Mouse (Mus musculus) kidney, embryonic 16.5 days (tissue): ENCODE measurements around the gene Mroh8. TPM values are rescaled to one million over a fixed set of nuclear protein-coding genes. Genes with fewer than 3 reads are reported as not detected.
"Not testable (repeated sequence)": the region's sequence is repeated elsewhere in the genome, so short reads cannot be mapped to it uniquely, and the experiment has no call there.

ENCODE experiments used
- ATAC-seq: fragments of 200-750 bp; cut with Nextera tagmentation; 2 replicates; pipeline ENCODE4 v1.8.0; 2017; ENCODE audit warnings: moderate TSS enrichment; ENCODE audit not compliant: low FRiP score, low TSS enrichment
- H3K27ac ChIP-seq: fragments of 300-500 bp; sonication (generic); 2 replicates; pipeline ENCODE4 v1.5.1; 2014; ENCODE audit warnings: low read length
- H3K27me3 ChIP-seq: fragments of 300-500 bp; sonication (generic); 2 replicates; pipeline ENCODE4 v1.6.1; 2014; ENCODE audit warnings: low read length, control low read depth, mixed read lengths; ENCODE audit not compliant: insufficient read depth
- H3K36me3 ChIP-seq: fragments of 300-500 bp; sonication (generic); 2 replicates; pipeline ENCODE4 v1.6.1; 2014; ENCODE audit warnings: low read length, control low read depth, mixed read lengths; ENCODE audit not compliant: insufficient read depth
- H3K4me1 ChIP-seq: fragments of 300-500 bp; sonication (generic); 2 replicates; pipeline ENCODE4 v1.6.1; 2014; ENCODE audit warnings: low read length, control low read depth, mixed read lengths; ENCODE audit not compliant: insufficient read depth
- H3K4me2 ChIP-seq: fragments of 300-500 bp; sonication (generic); replicated peaks from 2 replicates; pipeline ENCODE4 v1.6.1; 2014; ENCODE audit warnings: low read depth, low read length
- H3K4me3 ChIP-seq: fragments of 300-500 bp; sonication (generic); 2 replicates; pipeline ENCODE4 v1.5.1; 2014; ENCODE audit warnings: mild to moderate bottlenecking, low read length
- H3K9ac ChIP-seq: fragments of 300-500 bp; sonication (generic); replicated peaks from 2 replicates; pipeline ENCODE4 v1.6.1; 2014; ENCODE audit warnings: low read length
- H3K9me3 ChIP-seq: fragments of 300-500 bp; sonication (generic); 2 replicates; pipeline ENCODE4 v1.6.1; 2016; ENCODE audit warnings: low read length, control low read depth
- WGBS: fragments of 180-500 bp; shearing (Covaris S2); extraction: QIAGEN DNeasy Blood & Tissue Kit; methylation state at CpG from one replicate; pipeline ENCODE4 v1.1.7; 2014; 5-methylcytosine and 5-hydroxymethylcytosine counted together
- polyA plus RNA-seq: library from polyadenylated mRNA; unstranded; fragments of >200 nt; fragmentation: Nextera tagmentation; extraction: Ambion mirVana; gene quantifications from 2 replicates; pipeline ENCODE4 v1.2.1, GENCODE M21; 2015

The Mroh8 gene
- polyA plus RNA-seq, 1 experiment from 2014 or later = 0.36 TPM

GRCm38 (mm10) chr2:157259720-157260119 is 19.6 kb downstream of the Mroh8 start:
- Histone ChIP-seq H3K36me3 (no peaks in the 10 kb centered on the region), H3K27me3 (no peaks in the 10 kb centered on the region), H3K4me3 (no peak overlapping the region), H3K27ac (no peak overlapping the region), H3K9ac (no peak overlapping the region), H3K4me2 (no peak overlapping the region), H3K9me3 (no peaks in the 10 kb centered on the region), H3K4me1 (no peaks in the 10 kb centered on the region)
- WGBS = 4% methylated on average over 5 of the region's 5 CpGs
- ATAC-seq = no peak

GRCm38 (mm10) chr2:157248111-157248510 is 31.2 kb downstream of the Mroh8 start:
- H3K9me3 ChIP-seq = no peaks in the 10 kb centered on the region
- no peak for ATAC-seq
- no peak overlapping the region for H3K4me2 ChIP-seq
- H3K27ac ChIP-seq = no peak overlapping the region
- H3K4me1 ChIP-seq = no peaks in the 10 kb centered on the region
- no peaks in the 10 kb centered on the region for H3K27me3 ChIP-seq
- no peak overlapping the region for H3K4me3 ChIP-seq
- H3K36me3 ChIP-seq = no peaks in the 10 kb centered on the region
- H3K9ac ChIP-seq = no peak overlapping the region

GRCm38 (mm10) chr2:157245603-157246002 is 33.7 kb downstream of the Mroh8 start:
- no peak overlapping the region for H3K4me2 ChIP-seq
- H3K4me1 ChIP-seq = no peaks in the 10 kb centered on the region
- no peaks in the 10 kb centered on the region for H3K36me3 ChIP-seq
- no peak overlapping the region for H3K4me3 ChIP-seq
- no peaks in the 10 kb centered on the region for H3K9me3 ChIP-seq
- H3K27me3 ChIP-seq = no peaks in the 10 kb centered on the region
- WGBS = 61% methylated on average over 2 of the region's 2 CpGs
- ATAC-seq = no peak
- H3K27ac ChIP-seq = no peak overlapping the region
- H3K9ac ChIP-seq = no peak overlapping the region

DNA sequence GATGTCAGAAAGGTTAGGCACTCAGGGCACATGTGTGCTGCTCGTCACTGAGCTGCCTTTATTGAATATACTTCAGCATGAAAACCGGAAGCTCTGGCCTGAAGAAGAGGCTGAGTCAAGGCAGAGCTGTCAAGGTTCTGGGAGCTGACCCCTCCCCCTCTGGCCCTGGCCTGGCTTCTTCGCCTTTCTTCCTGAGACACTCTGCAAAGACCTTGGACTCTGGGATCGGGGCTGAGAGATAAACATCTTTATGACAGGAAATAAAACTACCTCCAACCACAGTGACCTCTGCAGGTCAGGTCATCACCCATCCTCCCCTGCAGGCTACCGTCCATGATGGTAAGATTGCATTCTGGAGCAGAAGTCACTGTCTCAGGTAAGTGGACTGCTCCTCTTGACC is 34.3 kb downstream of the Mroh8 start:
- no peaks in the 10 kb centered on the region for H3K4me1 ChIP-seq
- no peak overlapping the region for H3K27ac ChIP-seq
- H3K4me2 ChIP-seq = no peak overlapping the region
- no peaks in the 10 kb centered on the region for H3K9me3 ChIP-seq
- no peak for ATAC-seq
- no peak overlapping the region for H3K4me3 ChIP-seq
- no peak overlapping the region for H3K9ac ChIP-seq
- H3K27me3 ChIP-seq = no peaks in the 10 kb centered on the region
- WGBS = 11% methylated on average over 5 of the region's 5 CpGs
- H3K36me3 ChIP-seq = no peaks in the 10 kb centered on the region

DNA sequence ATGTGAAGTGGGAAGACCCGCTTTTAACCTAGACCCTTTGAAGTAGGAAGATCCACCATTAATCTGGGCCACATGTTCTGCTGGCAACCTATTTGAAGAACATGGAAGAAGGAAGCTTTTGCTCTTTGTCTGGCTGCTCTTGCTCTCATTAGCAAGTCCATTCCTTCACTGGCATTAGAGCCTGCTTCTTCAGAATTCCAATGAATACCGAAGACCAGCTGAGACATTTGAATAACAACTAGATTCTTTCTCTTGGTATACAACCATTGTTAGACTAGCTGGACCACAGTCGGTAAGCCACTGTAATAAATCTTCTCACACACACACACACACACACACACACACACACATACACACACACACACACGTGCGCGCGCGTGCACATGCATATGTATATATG is 43.4 kb downstream of the Mroh8 start:
- ATAC-seq = no peak
- 92% methylated on average over 8 of the region's 8 CpGs for WGBS
- H3K27ac ChIP-seq = no peak overlapping the region
- H3K4me2 ChIP-seq = no peak overlapping the region
- no peak overlapping the region for H3K9ac ChIP-seq
- H3K9me3 ChIP-seq = no peaks in the 10 kb centered on the region
- no peaks in the 10 kb centered on the region for H3K27me3 ChIP-seq
- H3K4me1 ChIP-seq = no peaks in the 10 kb centered on the region
- H3K36me3 ChIP-seq = no peaks in the 10 kb centered on the region
- no peak overlapping the region for H3K4me3 ChIP-seq

GRCm38 (mm10) chr2:157221916-157222315 is 57.4 kb downstream of the Mroh8 start:
- H3K4me1 ChIP-seq, H3K9ac ChIP-seq, H3K4me2 ChIP-seq, H3K27me3 ChIP-seq, ATAC-seq, H3K27ac ChIP-seq, H3K36me3 ChIP-seq, H3K9me3 ChIP-seq, H3K4me3 ChIP-seq: not testable (repeated sequence)
- WGBS = 95% methylated on average over 3 of the region's 3 CpGs

GRCm38 (mm10) chr2:157220108-157220507 is 59.2 kb downstream of the Mroh8 start:
- Histone ChIP-seq H3K9ac (no peak overlapping the region), H3K4me3 (no peak overlapping the region), H3K36me3 (no peaks in the 10 kb centered on the region), H3K4me2 (no peak overlapping the region), H3K27ac (no peak overlapping the region), H3K4me1 (no peaks in the 10 kb centered on the region), H3K27me3 (no peaks in the 10 kb centered on the region), H3K9me3 (no peaks in the 10 kb centered on the region)
- ATAC-seq = no peak
- WGBS = 78% methylated on average over 6 of the region's 6 CpGs

GRCm38 (mm10) chr2:157211731-157212130 is 67.6 kb downstream of the Mroh8 start:
- 93% methylated on average over 7 of the region's 7 CpGs for WGBS
- no peak overlapping the region for H3K4me3 ChIP-seq
- no peak for ATAC-seq
- H3K27ac ChIP-seq = no peak overlapping the region
- no peak overlapping the region for H3K4me2 ChIP-seq
- no peaks in the 10 kb centered on the region for H3K9me3 ChIP-seq
- H3K36me3 ChIP-seq = no peaks in the 10 kb centered on the region
- no peak overlapping the region for H3K9ac ChIP-seq
- H3K27me3 ChIP-seq = no peaks in the 10 kb centered on the region
- H3K4me1 ChIP-seq = no peaks in the 10 kb centered on the region

DNA sequence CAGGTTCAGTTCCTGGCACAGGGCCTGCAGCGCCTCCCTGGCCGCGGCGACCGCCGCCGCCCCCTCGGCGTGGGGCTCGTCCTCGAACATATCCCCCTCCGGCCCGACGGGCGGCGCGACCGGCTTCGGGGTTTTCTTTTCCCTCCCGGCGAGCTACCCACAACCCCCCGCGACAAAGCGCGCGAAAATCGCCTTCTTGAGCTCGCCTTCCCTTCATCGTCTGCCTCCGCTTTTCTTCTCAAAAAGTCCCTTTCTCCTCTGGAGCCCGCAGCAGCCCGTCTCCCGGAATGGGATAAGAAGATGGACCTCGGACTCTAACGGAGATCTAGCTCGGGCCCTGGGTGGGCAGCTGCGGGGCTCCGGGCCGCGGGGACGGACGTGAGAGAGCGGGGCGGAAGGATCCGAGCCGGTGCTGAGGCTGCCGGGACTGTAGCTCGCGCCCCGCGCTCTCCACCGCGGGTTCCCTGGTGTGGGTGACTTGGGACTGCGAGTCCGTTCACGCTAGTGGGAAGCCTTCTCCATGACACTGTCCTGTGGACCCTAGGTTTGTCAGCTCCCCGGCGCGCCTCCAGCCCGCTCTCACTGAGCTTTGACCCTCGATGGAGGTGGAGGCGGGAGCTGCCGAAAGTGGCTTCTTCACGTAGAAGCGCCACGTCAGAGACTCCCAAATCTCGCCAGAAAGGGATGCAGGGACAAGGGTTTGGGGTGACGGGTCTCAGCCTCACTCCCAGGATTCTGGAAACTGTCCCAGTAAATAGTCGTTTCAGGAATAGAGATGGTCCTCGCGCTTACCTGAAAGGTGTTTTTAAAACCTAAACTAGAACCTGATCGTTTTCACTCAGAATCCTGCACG is 74.8 kb downstream of the Mroh8 start, which contains the start of gene Rbl1:
TSS of gene Rbl1 (minus strand) at position 169 of the 853 bp plus-strand sequence.
- 1% methylated on average over 70 of the region's 73 CpGs for WGBS
- Histone ChIP-seq H3K27ac (peak within 1 kb of the TSS; percentile 99), H3K4me2 (peak within 1 kb of the TSS; percentile 75), H3K9ac (peak within 1 kb of the TSS; percentile 99), H3K36me3 (0 out of 2 replicates have a peak, but pooled peaks cover 2% of the 10 kb centered on the region), H3K4me3 (peak within 1 kb of the TSS; percentile 77), H3K9me3 (no peaks in the 10 kb centered on the region), H3K27me3 (no peaks in the 10 kb centered on the region), H3K4me1 (peaks cover 19% of the 10 kb centered on the region)
- ATAC-seq = peak; percentile 86
